Mouse (Mus musculus) layer of hippocampus, postnatal 10 days (tissue): Measurements from ENCODE around the gene Gpd1. TPM values are rescaled to one million over a fixed set of nuclear protein-coding genes. Genes with fewer than 3 reads are reported as not detected.
"Not testable (repeated sequence)": the region's sequence is repeated elsewhere in the genome, so short reads cannot be mapped to it uniquely, and the experiment has no call there.

ENCODE experiments used
- DNase-seq, 2 experiments: peaks; one replicate each; pipeline ENCODE4 v3.0.0; 2021; ENCODE audit warnings: low spot score in 2 of 2
- total RNA-seq, 2 experiments: library from RNA; stranded (reverse); gene quantifications; 2 replicates each; pipeline ENCODE4 v1.2.3; 2021

The Gpd1 gene
- total RNA-seq, 2 experiments from 2014 or later: 35.3 to 39.3 TPM

- DNase-seq: no peak
Measured at GRCm38 (mm10) chr15:99700219-99701106, 16.9 kb upstream of the Gpd1 start.

- not testable (repeated sequence) for DNase-seq
Measured at GRCm38 (mm10) chr15:99701640-99701998, 15.7 kb upstream of the Gpd1 start.

DNA sequence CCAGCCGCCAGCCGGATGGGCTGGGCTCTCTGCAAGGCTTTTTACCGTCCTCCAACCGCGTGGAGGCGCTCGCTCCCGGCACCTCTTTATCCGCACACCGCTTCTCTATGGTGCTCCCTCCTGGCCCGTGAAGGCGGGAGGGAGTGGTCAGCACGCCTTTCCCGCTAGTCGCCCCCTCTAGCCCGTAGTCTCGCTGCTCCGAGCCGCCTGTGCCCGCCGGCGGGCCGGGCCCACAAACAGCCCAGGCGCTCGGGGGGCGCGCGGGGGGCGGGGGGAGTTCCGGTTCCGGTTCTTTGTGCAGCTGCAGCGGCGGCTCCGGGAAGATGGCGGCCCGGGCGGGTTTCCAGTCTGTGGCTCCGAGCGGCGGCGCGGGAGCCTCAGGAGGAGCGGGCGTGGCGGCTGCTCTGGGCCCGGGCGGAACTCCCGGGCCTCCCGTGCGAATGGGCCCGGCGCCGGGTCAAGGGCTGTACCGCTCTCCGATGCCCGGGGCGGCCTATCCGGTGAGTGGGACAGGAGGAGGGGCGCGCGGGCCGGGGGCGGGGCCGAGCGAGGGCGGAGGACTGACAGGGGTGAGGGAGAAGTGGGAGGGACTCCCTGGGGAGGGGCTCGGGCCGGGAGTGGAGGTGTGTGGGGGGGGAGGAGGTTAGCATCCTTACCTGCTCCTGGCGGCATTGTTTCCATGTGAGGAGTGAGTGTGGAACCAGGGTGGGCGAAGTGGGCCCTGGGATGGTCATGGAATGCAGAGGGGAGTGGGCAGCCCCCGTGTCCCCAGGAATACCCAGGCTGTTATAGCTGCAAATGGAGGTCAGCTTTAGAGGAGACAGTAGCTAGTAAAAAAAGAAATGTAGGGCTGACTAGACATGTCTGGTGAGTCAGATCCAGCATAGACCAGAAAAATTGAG, 15.1 kb upstream of the Gpd1 start, which contains the start of gene Smarcd1:
Smarcd1 (plus strand) TSS at position 131 of the 902 bp plus-strand sequence.
- DNase-seq: peak; percentile 98

DNA sequence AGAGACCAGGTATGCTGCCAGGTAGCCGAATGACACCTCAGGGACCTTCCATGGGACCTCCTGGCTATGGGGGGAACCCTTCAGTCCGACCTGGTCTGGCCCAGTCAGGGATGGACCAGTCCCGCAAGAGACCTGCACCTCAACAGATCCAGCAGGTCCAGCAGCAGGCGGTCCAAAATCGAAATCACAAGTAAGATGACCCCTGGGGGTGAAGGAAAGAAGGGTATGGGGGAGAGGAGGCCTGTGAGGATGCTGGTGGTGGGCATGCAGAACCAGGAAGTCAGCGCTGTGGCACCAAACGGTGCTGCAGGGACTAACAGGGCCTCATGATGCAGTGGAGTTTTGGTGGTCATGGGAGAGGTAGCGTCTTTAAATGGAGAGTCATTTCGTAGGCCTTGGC, 14.2 kb upstream of the Gpd1 start:
- no peak for DNase-seq

GRCm38 (mm10) chr15:99703676-99704040, 13.7 kb upstream of the Gpd1 start:
- no peak for DNase-seq

DNA sequence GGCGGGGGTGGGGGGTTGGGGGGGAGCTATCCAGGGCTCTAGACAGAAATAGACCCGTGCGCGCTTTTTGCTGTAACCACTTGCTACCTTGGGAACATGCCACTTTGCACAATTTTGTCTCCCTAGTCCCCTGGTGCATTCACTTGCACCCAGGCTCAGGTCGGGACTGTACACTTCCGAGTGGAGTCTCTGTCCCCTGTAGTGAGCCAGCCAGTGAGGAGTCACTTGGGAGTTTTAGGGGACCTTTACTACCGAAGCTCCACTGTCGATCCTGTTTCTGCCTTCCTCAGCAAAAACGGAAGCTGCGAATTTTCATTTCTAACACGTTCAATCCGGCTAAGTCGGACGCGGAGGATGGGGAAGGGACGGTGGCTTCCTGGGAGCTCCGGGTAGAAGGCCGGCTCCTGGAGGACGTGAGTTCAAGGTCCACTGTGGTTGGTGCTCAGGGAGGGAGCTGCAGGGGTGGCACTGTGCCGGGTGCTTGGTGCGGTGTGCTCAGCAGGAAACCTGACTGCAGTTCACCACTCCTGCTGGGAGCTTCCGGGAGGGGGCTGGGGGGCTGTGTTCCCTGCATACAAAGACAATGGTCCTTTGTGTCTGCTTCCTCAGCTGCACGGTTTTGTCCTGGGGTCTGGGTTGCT, 13.2 kb upstream of the Gpd1 start:
- peak in 1 of 2 experiments; percentile 52 for DNase-seq

DNA sequence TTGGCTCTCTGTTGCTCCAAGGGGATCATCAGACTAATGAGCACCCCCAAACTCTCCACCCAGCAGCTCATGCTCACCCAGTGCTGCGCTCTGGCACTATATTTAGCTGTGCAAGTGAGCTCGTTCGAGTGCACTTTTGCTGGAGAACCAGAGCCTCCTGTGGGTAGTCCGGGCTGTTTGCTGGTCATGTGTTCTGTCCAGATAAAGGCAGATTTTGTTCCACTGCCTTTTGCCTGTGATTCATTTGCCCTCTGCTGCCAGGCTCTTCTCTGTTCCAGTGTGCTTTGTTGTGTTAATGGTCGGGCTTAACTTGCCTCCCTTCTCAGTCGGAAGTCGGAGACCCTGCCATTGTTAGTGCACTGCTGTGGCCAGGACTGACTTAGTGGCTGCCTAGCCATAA, 12.4 kb upstream of the Gpd1 start:
- no peak for DNase-seq

GRCm38 (mm10) chr15:99705440-99706048, 11.8 kb upstream of the Gpd1 start, which contains the start of gene Gm17349:
Gm17349 (minus strand) TSS chr15:99705490.
- peak; percentile 69 to 77 for DNase-seq

DNA sequence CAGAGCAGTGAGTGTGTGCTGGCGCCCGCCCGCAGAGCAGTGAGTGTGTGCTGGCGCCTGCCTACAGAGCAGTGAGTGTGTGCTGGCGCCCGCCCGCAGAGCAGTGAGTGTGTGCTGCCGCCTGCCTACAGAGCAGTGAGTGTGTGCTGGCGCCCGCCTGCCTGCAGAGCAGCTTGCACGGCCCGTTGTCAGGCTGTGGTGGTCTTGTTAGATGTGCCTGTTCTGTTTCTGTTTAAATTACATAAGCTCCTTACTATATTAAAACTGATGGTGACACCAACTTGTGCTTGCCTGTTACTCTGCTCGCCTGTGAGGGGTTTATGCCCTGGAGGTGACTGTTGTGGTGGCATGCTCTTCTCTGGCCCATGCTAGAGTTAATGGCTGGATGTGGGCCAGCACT, 9.1 kb upstream of the Gpd1 start:
- DNase-seq: no peak

DNA sequence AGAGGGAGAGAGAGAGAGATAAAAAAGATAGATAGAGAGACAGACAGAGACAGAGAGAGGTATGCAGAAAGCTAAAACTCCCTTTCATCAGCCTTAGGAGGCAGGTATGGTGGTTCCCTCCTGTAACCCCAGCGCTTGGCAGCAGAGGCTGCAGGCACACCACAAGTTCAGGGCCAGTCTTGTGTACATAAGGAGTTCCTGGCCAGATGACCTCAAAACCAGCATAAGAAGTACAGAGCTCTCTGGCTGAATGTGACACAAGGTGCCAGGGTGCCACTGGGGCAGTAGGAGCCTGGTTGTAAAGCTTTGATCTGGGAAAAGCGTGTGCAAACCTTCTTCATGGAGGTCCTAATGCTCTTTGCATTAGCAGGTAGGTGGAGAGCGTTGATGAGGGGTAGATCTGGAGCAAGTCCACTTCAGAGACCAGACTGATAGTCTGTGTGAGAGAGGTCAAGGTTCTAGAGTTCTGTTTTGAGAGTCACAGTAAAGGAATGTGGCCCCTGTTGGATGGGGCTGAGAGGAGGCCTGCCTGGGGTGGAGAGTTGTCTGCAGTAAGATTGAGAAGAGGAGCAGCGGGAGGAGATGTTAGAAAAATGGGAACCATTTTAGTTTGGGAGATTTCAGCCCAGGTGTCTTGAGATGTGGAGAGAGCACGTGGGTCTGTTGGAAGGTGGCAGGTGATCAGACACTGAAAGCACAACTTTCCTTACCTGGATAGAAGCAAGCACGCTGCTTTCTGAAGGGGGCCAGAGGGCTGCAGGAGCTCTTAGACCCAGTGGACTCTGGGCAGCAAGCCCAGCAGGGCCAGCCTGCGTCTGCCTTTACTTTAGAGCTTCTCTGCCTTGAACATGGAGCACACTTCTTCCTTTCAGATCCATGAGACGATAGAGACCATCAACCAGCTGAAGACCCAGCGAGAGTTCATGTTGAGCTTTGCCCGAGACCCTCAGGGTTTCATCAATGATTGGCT, 6.8 kb upstream of the Gpd1 start:
- DNase-seq: no peak

DNA sequence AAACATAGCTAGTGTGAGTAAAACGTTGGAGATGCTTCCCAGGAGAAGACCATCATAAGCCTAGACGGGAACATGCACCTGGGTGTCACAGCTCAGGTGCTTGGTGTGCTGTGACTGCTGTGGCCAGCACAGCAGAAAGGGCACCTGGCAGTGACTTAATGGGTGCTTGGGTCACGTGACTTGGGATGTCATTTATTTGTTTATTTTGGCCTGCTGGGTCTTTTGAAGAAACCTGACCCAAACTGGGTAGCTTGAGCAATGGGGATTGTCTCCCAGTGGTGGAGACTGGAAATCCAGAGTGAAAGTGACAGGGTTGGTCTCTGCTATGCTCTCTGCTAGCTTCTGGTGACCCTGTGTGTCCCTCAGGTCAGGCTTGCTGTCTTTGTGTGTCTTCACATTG, 5.8 kb upstream of the Gpd1 start:
- no peak for DNase-seq

GRCm38 (mm10) chr15:99712666-99713559, 4.4 kb upstream of the Gpd1 start:
- no peak for DNase-seq

DNA sequence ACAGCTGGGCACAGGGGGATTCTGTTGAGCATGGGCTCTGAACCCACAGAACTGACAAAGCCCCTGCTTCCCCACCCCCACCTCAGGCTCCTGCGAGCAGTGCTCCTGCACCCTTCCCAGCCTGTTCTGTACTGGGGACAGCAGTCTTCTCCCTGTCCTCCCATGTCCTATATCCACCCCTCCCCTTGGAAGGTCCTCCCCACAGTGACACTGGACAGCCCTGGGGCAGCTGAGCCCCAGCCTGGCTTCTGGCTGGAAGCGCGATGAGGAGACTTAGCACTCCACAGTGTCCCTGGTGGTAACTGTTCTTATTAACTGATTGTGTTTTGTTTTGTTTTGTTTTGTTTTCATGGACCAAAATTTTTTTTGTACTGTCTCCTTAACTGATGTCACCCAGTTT, 3.7 kb upstream of the Gpd1 start:
- DNase-seq: no peak

DNA sequence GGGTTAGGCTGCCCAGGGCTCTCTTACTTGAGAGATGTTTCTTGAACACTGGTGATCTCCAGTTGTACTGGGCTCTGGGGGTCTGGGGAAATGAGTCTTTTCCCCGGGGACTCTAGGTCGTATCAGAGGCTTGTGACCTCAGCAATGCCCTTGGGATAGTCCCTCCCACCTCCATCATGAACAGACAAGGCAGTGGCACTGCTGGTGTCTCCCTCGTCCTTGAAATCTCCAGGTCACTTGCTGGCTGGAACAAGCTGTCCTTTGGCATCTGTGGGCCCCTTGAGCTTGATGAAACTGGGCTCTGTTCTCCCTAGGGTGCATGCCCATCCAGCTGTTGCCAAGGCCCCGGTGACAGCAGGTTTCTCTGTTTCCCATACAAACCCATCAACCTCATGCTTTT, 3.1 kb upstream of the Gpd1 start:
- no peak for DNase-seq

- peak; percentile 84 to 85 for DNase-seq
Measured at GRCm38 (mm10) chr15:99714858-99715257, 2.5 kb upstream of the Gpd1 start.

- peak; percentile 76 to 83 for DNase-seq
Measured at GRCm38 (mm10) chr15:99715361-99715865, 1.9 kb upstream of the Gpd1 start.

- peak; percentile 48 to 53 for DNase-seq
Measured at GRCm38 (mm10) chr15:99715982-99716746, 1.2 kb upstream of the Gpd1 start.

GRCm38 (mm10) chr15:99716814-99717213, 501 bp upstream of the Gpd1 start:
- no peak for DNase-seq
